Mouse (Mus musculus): Measurements from ENCODE around the gene Acnat2.
"Not testable (repeated sequence)": the region's sequence is repeated elsewhere in the genome, so short reads cannot be mapped to it uniquely, and the experiment has no call there.

Gene Acnat2

GRCm38 (mm10) chr4:49407957-49408356 lies at the start of gene Acnat2:
Gene Acnat2, minus strand, starts transcription at chr4:49408151.
- not testable (repeated sequence) for DNase-seq (ENCODE audit: low read depth)

- DNase-seq (ENCODE audit: low read depth): no peak
Observed at GRCm38 (mm10) chr4:49456171-49456570, 48.2 kb upstream of the Acnat2 start.

DNA sequence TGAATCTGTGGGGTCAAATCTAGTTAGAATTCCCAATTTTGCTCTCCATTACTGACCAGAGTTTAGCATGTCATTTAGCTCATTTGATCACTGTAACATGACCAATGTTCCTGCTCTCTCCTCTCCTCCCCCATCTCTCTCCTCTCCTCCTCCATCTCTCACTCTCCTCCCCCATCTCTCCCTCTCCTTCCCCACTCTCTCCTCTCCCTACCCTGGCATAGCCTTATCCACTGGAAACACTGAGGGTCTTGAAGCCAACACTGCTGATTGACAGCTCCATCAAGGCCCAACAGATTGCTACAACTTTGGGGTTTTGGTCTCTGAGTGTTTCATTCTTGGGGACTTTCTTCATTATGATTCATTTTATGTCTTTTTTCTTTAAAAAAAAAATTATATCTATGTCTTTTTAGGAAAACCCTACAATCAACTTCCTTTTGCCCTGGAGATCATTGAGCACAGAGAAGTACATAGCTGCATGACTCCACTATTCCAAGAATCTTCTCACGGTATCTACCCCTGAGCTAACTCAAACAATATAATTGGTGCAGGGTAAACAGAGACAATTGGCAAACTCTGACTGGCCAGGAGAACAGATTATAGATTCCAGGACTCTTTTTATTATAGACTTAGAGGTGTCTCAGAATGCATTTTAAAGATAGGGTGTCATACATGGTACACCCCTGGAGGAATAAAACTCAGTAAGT lies 44.0 kb upstream of the Acnat2 start:
- DNase-seq (ENCODE audit: low read depth): no peak

- not testable (repeated sequence) for DNase-seq (ENCODE audit: low read depth)
Observed at GRCm38 (mm10) chr4:49451133-49451847, 43.3 kb upstream of the Acnat2 start.

GRCm38 (mm10) chr4:49436968-49437367 lies 29.0 kb upstream of the Acnat2 start:
- DNase-seq (ENCODE audit: low read depth): not testable (repeated sequence)

GRCm38 (mm10) chr4:49410151-49410550 lies 2.2 kb upstream of the Acnat2 start:
- DNase-seq (ENCODE audit: low read depth): not testable (repeated sequence)

GRCm38 (mm10) chr4:49386873-49387272 lies 21.1 kb downstream of the Acnat2 start:
- no peak for DNase-seq (ENCODE audit: low read depth)

GRCm38 (mm10) chr4:49383576-49384318 lies 24.2 kb downstream of the Acnat2 start:
- DNase-seq (ENCODE audit: low read depth): not testable (repeated sequence)

GRCm38 (mm10) chr4:49368046-49368445 lies 39.9 kb downstream of the Acnat2 start:
- DNase-seq (ENCODE audit: low read depth): not testable (repeated sequence)

DNA sequence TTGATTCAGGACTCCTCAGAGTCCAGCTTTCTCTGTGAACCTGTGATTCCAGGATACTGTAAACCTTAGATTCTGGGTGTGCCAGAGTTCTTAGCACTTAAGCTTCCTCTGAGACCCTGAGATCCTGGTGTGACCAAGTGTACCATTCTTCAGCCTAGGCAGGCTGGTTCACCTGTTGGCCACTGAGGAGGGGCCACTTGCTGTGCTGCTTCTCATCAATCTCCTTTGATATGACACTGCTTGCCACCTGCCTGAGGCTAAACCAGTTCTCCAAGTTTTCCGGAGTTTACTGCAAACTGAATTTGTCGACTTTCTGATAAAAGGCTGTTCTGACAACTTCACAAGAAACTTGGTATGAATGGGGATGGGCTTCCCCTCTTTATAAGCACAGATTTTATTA lies 50.9 kb downstream of the Acnat2 start:
- no peak for DNase-seq (ENCODE audit: low read depth)

GRCm38 (mm10) chr4:49350470-49350869 lies 57.5 kb downstream of the Acnat2 start:
- DNase-seq (ENCODE audit: low read depth): no peak

DNA sequence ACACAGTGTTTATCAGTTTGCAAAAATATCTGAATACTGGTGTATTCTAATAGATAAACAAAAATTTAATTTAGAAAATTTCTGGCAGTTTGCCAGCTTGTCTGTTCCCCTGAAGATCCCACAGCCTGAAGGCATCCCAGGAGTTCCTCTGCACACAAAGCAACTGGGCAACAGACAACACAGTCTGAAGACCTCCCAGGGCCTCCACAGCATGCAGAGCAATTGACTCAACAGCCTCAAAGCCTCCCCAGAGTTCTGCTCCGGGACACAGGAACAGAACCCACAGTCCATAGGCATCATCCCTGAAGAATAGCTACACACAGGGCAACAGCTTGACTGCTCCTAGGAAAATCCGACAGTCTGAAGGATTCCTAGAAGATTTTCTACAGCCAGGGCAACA lies 59.3 kb downstream of the Acnat2 start:
- DNase-seq (ENCODE audit: low read depth): no peak

DNA sequence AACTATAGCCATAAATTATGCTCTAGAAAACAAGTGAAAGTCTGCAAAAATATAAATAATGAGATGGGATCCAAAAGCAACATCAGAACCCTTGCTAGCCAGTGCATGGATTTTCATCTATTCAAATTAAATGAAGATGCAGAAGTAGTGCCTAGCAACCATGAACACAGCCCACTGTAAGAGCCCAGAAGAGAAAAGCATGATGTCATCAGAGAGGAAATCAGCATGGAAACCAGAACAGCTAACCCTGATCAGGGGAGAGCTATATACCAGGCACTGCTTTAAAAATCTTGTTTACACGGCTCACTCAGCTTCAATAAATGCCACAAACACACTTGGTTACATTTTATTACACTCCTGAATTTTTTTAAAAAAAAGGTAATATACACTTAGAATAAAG lies 60.0 kb downstream of the Acnat2 start:
- not testable (repeated sequence) for DNase-seq (ENCODE audit: low read depth)

GRCm38 (mm10) chr4:49340091-49340490 lies 67.9 kb downstream of the Acnat2 start:
- not testable (repeated sequence) for DNase-seq (ENCODE audit: low read depth)

GRCm38 (mm10) chr4:49337949-49338348 lies 70.0 kb downstream of the Acnat2 start:
- DNase-seq (ENCODE audit: low read depth): not testable (repeated sequence)

Measured in naive thymus-derived CD4-positive, alpha-beta T cell, adult 2 months (primary cell).